Mouse (Mus musculus) limb, embryonic 14.5 days (tissue): ENCODE measurements at regions not wholly inside any gene's neighbourhood (a gene's known extent, or its start where the extent isn't known, plus 50 kb on each side); places are given as distances from the start of the nearest gene placed in this dataset.

Experiments used
- ATAC-seq: fragments of 200-750 bp; cut with Nextera tagmentation; 2 replicates; pipeline ENCODE4 v1.8.0; 2017; ENCODE audit warnings: low read depth, moderate number of reproducible peaks, moderate TSS enrichment; ENCODE audit not compliant: low FRiP score
- DNase-seq: peaks from one replicate; pipeline ENCODE4 v3.0.0-alpha.2; 2015; ENCODE audit warnings: low spot score
- H3K27ac ChIP-seq: fragments of 300-500 bp; sonication (generic); replicated peaks from 2 replicates; pipeline ENCODE4 v1.5.1; 2014; ENCODE audit warnings: low read depth, mild to moderate bottlenecking, low read length, moderate library complexity, mixed read lengths
- H3K27me3 ChIP-seq: fragments of 300-500 bp; sonication (generic); 2 replicates; pipeline ENCODE4 v1.6.1; 2014; ENCODE audit warnings: low read length, mixed read lengths; ENCODE audit not compliant: control insufficient read depth, insufficient read depth
- H3K36me3 ChIP-seq: fragments of 300-500 bp; sonication (generic); 2 replicates; pipeline ENCODE4 v1.6.1; 2014; ENCODE audit warnings: mild to moderate bottlenecking, low read length, moderate library complexity, mixed read lengths; ENCODE audit not compliant: control insufficient read depth, insufficient read depth
- H3K4me1 ChIP-seq: fragments of 300-500 bp; sonication (generic); 2 replicates; pipeline ENCODE4 v1.6.1; 2014; ENCODE audit warnings: antibody characterized with exemption, low read length, mixed read lengths; ENCODE audit not compliant: control insufficient read depth, insufficient read depth
- H3K4me2 ChIP-seq: fragments of 300-500 bp; sonication (generic); replicated peaks from 2 replicates; pipeline ENCODE4 v1.6.1; 2014; ENCODE audit warnings: low read depth, mild to moderate bottlenecking, low read length, moderate library complexity; ENCODE audit not compliant: severe bottlenecking
- H3K4me3 ChIP-seq: fragments of 300-500 bp; sonication (generic); replicated peaks from 2 replicates; pipeline ENCODE4 v1.5.1; 2014; ENCODE audit warnings: low read length
- H3K9ac ChIP-seq: fragments of 300-500 bp; sonication (generic); 2 replicates; pipeline ENCODE4 v1.6.1; 2014; ENCODE audit warnings: mild to moderate bottlenecking, low read depth, low read length, moderate library complexity; ENCODE audit not compliant: severe bottlenecking
- H3K9me3 ChIP-seq: fragments of 300-500 bp; sonication (generic); 2 replicates; pipeline ENCODE4 v1.6.1; 2016; ENCODE audit warnings: low read length; ENCODE audit not compliant: control insufficient read depth
- POLR2A ChIP-seq: fragments of 200-500 bp; IDR thresholded peaks from 2 replicates; pipeline ENCODE4 v1.8.0; 2012; ENCODE audit warnings: inconsistent platforms, mild to moderate bottlenecking, moderate library complexity, borderline replicate concordance; ENCODE audit not compliant: insufficient read depth, insufficient read length; ENCODE audit errors: extremely low read depth
- WGBS: fragments of 180-500 bp; shearing (Covaris S2); extraction: QIAGEN DNeasy Blood & Tissue Kit; methylation state at CpG from one replicate; pipeline ENCODE4 v1.1.7; 2014; 5-methylcytosine and 5-hydroxymethylcytosine counted together

GRCm38 (mm10) chr7:114912109-114912508 is 168.6 kb downstream of the Insc start:
- WGBS, result 70% methylated on average over 3 of the region's 3 CpGs

GRCm38 (mm10) chr7:114922155-114922554 is 178.7 kb downstream of the Insc start:
- peak; percentile 76 for DNase-seq
- 7% methylated on average over 3 of the region's 3 CpGs for WGBS
- no peaks in the 10 kb centered on the region for H3K27me3 ChIP-seq
- no peak overlapping the region for H3K27ac ChIP-seq
- ATAC-seq, result peak; percentile 63
- TF ChIP-seq POLR2A, result no peak
- H3K9me3 ChIP-seq, result no peaks in the 10 kb centered on the region
- H3K9ac ChIP-seq, result no peak overlapping the region
- H3K4me3 ChIP-seq, result no peak overlapping the region
- H3K4me1 ChIP-seq, result no peaks in the 10 kb centered on the region
- H3K4me2 ChIP-seq, result no peak overlapping the region
- H3K36me3 ChIP-seq, result no peaks in the 10 kb centered on the region

More at GRCm38 (mm10) chr7:114912109-114912508, 168.6 kb downstream of the Insc start:
- no peak for TF ChIP-seq POLR2A
- Histone ChIP-seq H3K9me3 (no peaks in the 10 kb centered on the region), H3K27me3 (no peaks in the 10 kb centered on the region), H3K36me3 (no peaks in the 10 kb centered on the region), H3K9ac (no peak overlapping the region), H3K4me1 (no peaks in the 10 kb centered on the region), H3K4me2 (no peak overlapping the region), H3K4me3 (no peak overlapping the region), H3K27ac (no peak overlapping the region)
- ATAC-seq, result no peak
- no peak for DNase-seq

GRCm38 (mm10) chr7:114933861-114934260 is 190.4 kb downstream of the Insc start:
- H3K27ac ChIP-seq, result no peak overlapping the region
- no peaks in the 10 kb centered on the region for H3K4me1 ChIP-seq
- no peak overlapping the region for H3K4me3 ChIP-seq
- H3K36me3 ChIP-seq, result no peaks in the 10 kb centered on the region
- no peak for TF ChIP-seq POLR2A
- H3K4me2 ChIP-seq, result no peak overlapping the region
- no peaks in the 10 kb centered on the region for H3K9me3 ChIP-seq
- ATAC-seq (no peak), DNase-seq (no peak)
- H3K9ac ChIP-seq, result no peak overlapping the region
- 51% methylated on average over 8 of the region's 8 CpGs for WGBS
- no peaks in the 10 kb centered on the region for H3K27me3 ChIP-seq

- no peak for TF ChIP-seq POLR2A
- no peak for DNase-seq
- Histone ChIP-seq H3K9me3 (no peaks in the 10 kb centered on the region), H3K4me3 (no peak overlapping the region), H3K36me3 (no peaks in the 10 kb centered on the region), H3K4me2 (no peak overlapping the region), H3K27ac (no peak overlapping the region), H3K27me3 (no peaks in the 10 kb centered on the region), H3K4me1 (no peaks in the 10 kb centered on the region), H3K9ac (no peak overlapping the region)
- no peak for ATAC-seq
These were observed 207.3 kb downstream of the Insc start for GRCm38 (mm10) chr7:114950759-114951158.

GRCm38 (mm10) chr7:114963206-114963605 is 219.7 kb downstream of the Insc start:
- Histone ChIP-seq H3K4me2 (no peak overlapping the region), H3K9me3 (no peaks in the 10 kb centered on the region), H3K27ac (no peak overlapping the region), H3K9ac (no peak overlapping the region), H3K27me3 (no peaks in the 10 kb centered on the region), H3K36me3 (no peaks in the 10 kb centered on the region), H3K4me1 (no peaks in the 10 kb centered on the region), H3K4me3 (no peak overlapping the region)
- ATAC-seq (no peak), DNase-seq (no peak)
- no peak for TF ChIP-seq POLR2A
- 58% methylated on average over 5 of the region's 5 CpGs for WGBS

- no peak for ATAC-seq
- no peak overlapping the region for H3K9ac ChIP-seq
- no peak overlapping the region for H3K27ac ChIP-seq
- H3K36me3 ChIP-seq, result no peaks in the 10 kb centered on the region
- TF ChIP-seq POLR2A, result no peak
- H3K27me3 ChIP-seq, result no peaks in the 10 kb centered on the region
- peak; percentile 6 for DNase-seq
- no peak overlapping the region for H3K4me2 ChIP-seq
- 11% methylated on average over 2 of the region's 2 CpGs for WGBS
- no peaks in the 10 kb centered on the region for H3K9me3 ChIP-seq
- H3K4me3 ChIP-seq, result no peak overlapping the region
- H3K4me1 ChIP-seq, result no peaks in the 10 kb centered on the region
These were observed 222.4 kb downstream of the Insc start for GRCm38 (mm10) chr7:114965923-114966322.
